Mouse (Mus musculus) brain, embryonic 14.5 days (tissue): ENCODE data around the gene Fap.

Experiments used
- CTCF ChIP-seq: fragments of 200-500 bp; IDR thresholded peaks from 2 replicates; pipeline ENCODE4 v1.5.1; 2012; ENCODE audit warnings: inconsistent platforms, mild to moderate bottlenecking, moderate library complexity, borderline replicate concordance; ENCODE audit not compliant: insufficient read depth, insufficient read length; ENCODE audit errors: extremely low read depth
- POLR2A ChIP-seq: fragments of 200-500 bp; IDR thresholded peaks from 2 replicates; pipeline ENCODE4 v1.6.1; 2012; ENCODE audit warnings: mild to moderate bottlenecking, inconsistent platforms, borderline replicate concordance; ENCODE audit not compliant: poor library complexity, insufficient read depth, insufficient read length, severe bottlenecking; ENCODE audit errors: extremely low read depth

GRCm38 (mm10) chr2:62562661-62563485, 11.0 kb downstream of the Fap start:
- TF ChIP-seq CTCF (no peak), POLR2A (no peak)
